Mouse (Mus musculus): Measurements from ENCODE around the gene Mest. TPM values are rescaled to one million over a fixed set of nuclear protein-coding genes. Genes with fewer than 3 reads are reported as not detected.

The Mest gene
- total and polyA plus RNA-seq, 3 experiments, result 0.12 to 0.31 TPM; not detected in 1

- TF ChIP-seq SMC3 (IDR thresholded peaks at IDR 0.05; ENCODE audit: low read depth, low read length) (no peak), RCOR1 (IDR thresholded peaks at IDR 0.05; ENCODE audit: low read depth, low read length) (no peak), POLR2AphosphoS5 (IDR thresholded peaks at IDR 0.05; ENCODE audit: borderline replicate concordance, low read depth, low read length) (no peak)
These were observed 29.9 kb upstream of the Mest start, which contains the start of gene Cep41 (continued) for GRCm38 (mm10) chr6:30693350-30693991.

GRCm38 (mm10) chr6:30694209-30694608 lies 29.1 kb upstream of the Mest start:
- no peak overlapping the region for H3K27ac ChIP-seq (ENCODE audit: control insufficient read depth, low read depth, low read length)
- H3K27me3 ChIP-seq (ENCODE audit: control insufficient read depth in 1 of 2, insufficient read depth in 2 of 2, low read length in 2 of 2), result peaks cover 0 to 2% of the 10 kb centered on the region in 2 experiments; a peak in 3 of 4 replicates
- H3K79me2 ChIP-seq (ENCODE audit: control insufficient read depth, insufficient read depth, low read length, poor library complexity), result peaks cover 5% of the 10 kb centered on the region; the same call in 1 of the 2 replicates
- DNase-seq (ENCODE audit: low read depth, low spot score), result no peak
- H3K9ac ChIP-seq (ENCODE audit: control insufficient read depth, low read depth, low read length, poor library complexity, severe bottlenecking), result peak overlapping the region; percentile 79
- H3K4me3 ChIP-seq (ENCODE audit: control insufficient read depth in 1 of 2, insufficient read depth in 1 of 2, low read depth in 2 of 2, low read length in 2 of 2), result peak overlapping the region; percentile 59 to 66
- TF ChIP-seq SMC3 (IDR thresholded peaks at IDR 0.05; ENCODE audit: low read depth, low read length) (no peak), TBP (IDR thresholded peaks at IDR 0.05; ENCODE audit: low read depth, low read length) (0 out of 2 replicates have a peak, but pooled peaks have one; percentile 48), ZC3H11A (IDR thresholded peaks at IDR 0.05; ENCODE audit: low read depth, low read length) (no peak)
- no peaks in the 10 kb centered on the region for H3K9me3 ChIP-seq (replicated peaks; ENCODE audit: insufficient read depth, low read length)
- H3K36me3 ChIP-seq (ENCODE audit: control insufficient read depth in 1 of 2, insufficient read depth in 2 of 2, low read length in 2 of 2), result peaks cover 0 to 9% of the 10 kb centered on the region in 2 experiments; a peak in 2 of 4 replicates
- H3K4me1 ChIP-seq (ENCODE audit: control insufficient read depth in 1 of 2, insufficient read depth in 2 of 2, low read length in 2 of 2), result peaks cover 0 to 9% of the 10 kb centered on the region in 2 experiments; a peak in 3 of 4 replicates

GRCm38 (mm10) chr6:30695124-30695523 lies 28.2 kb upstream of the Mest start:
- no peak overlapping the region for H3K27ac ChIP-seq (ENCODE audit: control insufficient read depth, low read depth, low read length)
- peaks cover 0 to 9% of the 10 kb centered on the region in 2 experiments; a peak in 2 of 4 replicates for H3K4me1 ChIP-seq (ENCODE audit: control insufficient read depth in 1 of 2, insufficient read depth in 2 of 2, low read length in 2 of 2)
- TF ChIP-seq UBTF (IDR thresholded peaks at IDR 0.05; ENCODE audit: borderline replicate concordance, insufficient read depth, low read depth, low read length) (no peak), MYC (IDR thresholded peaks at IDR 0.05; ENCODE audit: low read depth, low read length) (no peak), USF1 (IDR thresholded peaks at IDR 0.05; ENCODE audit: low read depth, low read length) (no peak), BHLHE40 (IDR thresholded peaks at IDR 0.05; ENCODE audit: borderline replicate concordance, low read depth, low read length) (no peak), MEF2A (IDR thresholded peaks at IDR 0.05; ENCODE audit: extremely low read depth, insufficient replicate concordance, low read depth, low read length, poor library complexity, severe bottlenecking) (no peak), POLR2AphosphoS2 (IDR thresholded peaks at IDR 0.05; ENCODE audit: low read length) (no peak), GABPA (IDR thresholded peaks at IDR 0.05; ENCODE audit: low read depth, low read length) (no peak), CHD1 (IDR thresholded peaks at IDR 0.05; ENCODE audit: low read depth, low read length) (no peak), NRF1 (IDR thresholded peaks at IDR 0.05; ENCODE audit: insufficient read depth, low read depth, low read length, poor library complexity, severe bottlenecking) (no peak), MYB (IDR thresholded peaks at IDR 0.05; ENCODE audit: low read depth, low read length) (no peak), ZMIZ1 (IDR thresholded peaks at IDR 0.05; ENCODE audit: low read depth, low read length) (no peak), MAZ (IDR thresholded peaks at IDR 0.05; ENCODE audit: low read depth, low read length) (no peak), MAX (IDR thresholded peaks at IDR 0.05; ENCODE audit: low read length) (no peak)
- H3K9me3 ChIP-seq (replicated peaks; ENCODE audit: insufficient read depth, low read length), result no peaks in the 10 kb centered on the region
- peaks cover 2 to 3% of the 10 kb centered on the region in 2 experiments; a peak in 3 of 4 replicates for H3K27me3 ChIP-seq (ENCODE audit: control insufficient read depth in 1 of 2, insufficient read depth in 2 of 2, low read length in 2 of 2)
- H3K4me3 ChIP-seq (ENCODE audit: control insufficient read depth in 1 of 2, insufficient read depth in 1 of 2, low read depth in 2 of 2, low read length in 2 of 2), result no peak overlapping the region
- no peak overlapping the region for H3K9ac ChIP-seq (ENCODE audit: control insufficient read depth, low read depth, low read length, poor library complexity, severe bottlenecking)
- peaks cover 0 to 9% of the 10 kb centered on the region in 2 experiments; a peak in 2 of 4 replicates for H3K36me3 ChIP-seq (ENCODE audit: control insufficient read depth in 1 of 2, insufficient read depth in 2 of 2, low read length in 2 of 2)
- H3K79me2 ChIP-seq (ENCODE audit: control insufficient read depth, insufficient read depth, low read length, poor library complexity), result peaks cover 5% of the 10 kb centered on the region; the same call in 1 of the 2 replicates
- DNase-seq (ENCODE audit: low read depth, low spot score), result no peak
